Mouse (Mus musculus): ENCODE measurements around the gene Phtf2.

DNA sequence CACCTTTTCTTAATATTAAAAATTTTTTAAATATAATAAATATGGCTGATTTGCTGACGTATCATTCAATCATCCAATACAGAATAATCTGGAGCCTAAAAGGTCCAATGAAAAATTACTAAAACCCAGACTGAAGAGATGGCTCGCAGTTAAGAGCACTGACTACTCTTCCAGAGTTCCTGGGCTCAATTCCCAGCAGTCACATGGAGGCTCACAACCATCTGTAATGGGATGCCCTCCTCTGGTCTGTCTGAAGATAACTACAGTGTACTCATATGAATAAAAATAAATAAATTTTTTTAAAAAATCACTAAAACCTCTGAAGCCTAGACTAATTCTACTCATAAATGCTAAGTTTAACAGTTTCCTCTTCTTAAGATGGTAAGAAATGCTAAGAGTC is 20.0 kb downstream of the Phtf2 start:
- TF ChIP-seq POLR2A (IDR thresholded peaks at IDR 0.05; ENCODE audit: insufficient read depth, low read depth, low read length) (no peak), EP300 (IDR thresholded peaks at IDR 0.05; ENCODE audit: insufficient read depth, low read depth, low read length) (no peak)

All from heart, adult 2 months (tissue).